Mouse (Mus musculus) granulocyte monocyte progenitor cell, adult 5-6 weeks (primary cell): ENCODE results near the gene Tnfaip8l1. TPM values are rescaled to one million over a fixed set of nuclear protein-coding genes. Genes with fewer than 3 reads are reported as not detected.
A peak's percentile ranks its signal among the peaks of the same experiment; 100 is the strongest.

Source experiments
- ATAC-seq: replicated peaks from 2 replicates; pipeline ENCODE4 v1.8.0; 2016; ENCODE audit warnings: mild to moderate bottlenecking, moderate TSS enrichment, inconsistent platforms; ENCODE audit not compliant: poor library complexity, severe bottlenecking
- total RNA-seq, 2 experiments: library from RNA; stranded (forward) in 1 of 2; stranded (reverse) in 1 of 2; fragments of 200-712, 200-1000 nt in 1 of 2; fragments of >200 nt in 1 of 2; fragmentation: Nextera tagmentation in 1 of 2; gene quantifications; 2 replicates each; pipeline ENCODE4 v1.2.3; 2014 to 2017

Tnfaip8l1 gene
- total RNA-seq, 2 experiments from 2014 or later = 1.0 to 2.0 TPM

DNA sequence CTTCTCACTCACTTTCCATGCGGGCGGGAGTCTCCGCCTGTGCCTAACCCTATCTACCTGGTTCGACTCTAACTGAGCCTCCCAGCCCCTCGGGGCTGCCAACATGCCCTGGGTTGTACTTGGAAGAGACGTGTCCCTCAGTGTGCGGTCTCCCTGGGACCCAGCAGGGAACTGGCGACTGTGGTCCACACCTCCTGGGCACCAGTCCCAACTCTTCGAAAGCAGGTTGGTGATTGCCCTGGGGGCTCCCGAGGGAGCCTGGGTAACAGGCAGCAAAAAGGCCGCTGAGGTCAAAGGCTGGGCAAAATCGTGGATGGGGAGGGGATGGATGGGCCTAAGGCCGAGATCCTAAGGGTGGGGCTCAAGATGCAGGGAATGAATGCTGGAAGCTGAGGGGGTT lies 55.4 kb downstream of the Tnfaip8l1 start:
- ATAC-seq = no peak

DNA sequence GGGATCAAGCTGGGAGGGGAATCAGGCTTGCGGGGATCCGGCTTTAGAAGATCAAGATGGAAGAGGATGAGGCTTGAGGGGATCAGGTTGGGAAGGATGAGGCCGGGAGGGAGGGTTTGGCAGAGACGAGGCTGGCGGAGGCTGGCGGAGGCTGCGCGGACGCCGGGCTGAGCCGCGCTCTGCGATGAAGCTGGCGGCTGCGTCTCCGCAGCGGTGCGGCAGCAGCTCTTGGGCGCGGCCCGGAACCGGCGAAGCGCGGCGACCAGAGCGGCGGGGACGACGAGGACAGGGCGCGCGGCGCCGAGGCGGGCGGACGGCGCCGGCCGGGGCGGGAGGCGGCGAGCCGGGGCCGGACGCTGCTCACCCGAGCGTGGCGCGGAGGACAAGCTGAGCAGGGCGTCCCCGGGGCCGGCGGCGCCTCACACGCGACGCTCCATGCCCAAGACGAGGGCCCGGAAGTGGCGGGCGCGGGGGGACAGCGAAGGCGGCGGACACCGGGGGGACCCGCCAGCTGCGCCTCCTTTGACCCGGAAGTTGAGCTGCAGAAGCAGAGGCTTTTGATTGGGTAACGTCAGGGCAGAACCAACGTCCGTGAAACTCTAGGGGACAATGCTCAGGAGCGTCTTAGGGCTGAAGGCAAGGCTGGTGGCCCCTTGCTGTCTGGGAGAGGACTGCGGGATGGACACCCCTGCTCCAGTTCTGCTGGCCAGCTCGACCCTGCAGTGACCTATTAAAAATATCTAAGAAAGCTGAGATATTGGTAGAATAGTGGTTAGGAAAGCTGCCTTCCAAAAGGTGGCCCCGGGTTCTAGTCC lies 56.3 kb downstream of the Tnfaip8l1 start, which contains the start of gene Dpp9:
Gene Dpp9, minus strand, starts transcription at position 529 of the 815 bp plus-strand sequence.
- peak; percentile 92 for ATAC-seq

DNA sequence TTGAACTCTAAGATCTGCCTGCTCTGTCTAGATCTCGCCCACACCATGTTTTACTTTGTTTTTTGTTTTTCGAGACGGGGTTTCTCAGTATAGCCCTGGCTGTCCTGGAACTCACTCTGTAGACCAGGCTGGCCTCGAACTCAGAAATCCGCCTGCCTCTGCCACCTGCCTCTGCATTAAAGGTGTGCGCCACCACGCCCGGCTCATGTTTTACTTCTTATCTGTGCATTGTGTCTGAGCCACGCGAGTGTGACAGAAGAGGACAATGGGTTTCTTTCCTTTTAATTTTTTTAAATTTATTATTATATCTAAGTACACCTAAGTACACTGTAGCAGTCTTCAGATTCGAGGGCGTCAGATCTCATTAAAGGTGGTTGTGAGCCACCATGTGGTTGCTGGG lies 57.0 kb downstream of the Tnfaip8l1 start:
- no peak for ATAC-seq

DNA sequence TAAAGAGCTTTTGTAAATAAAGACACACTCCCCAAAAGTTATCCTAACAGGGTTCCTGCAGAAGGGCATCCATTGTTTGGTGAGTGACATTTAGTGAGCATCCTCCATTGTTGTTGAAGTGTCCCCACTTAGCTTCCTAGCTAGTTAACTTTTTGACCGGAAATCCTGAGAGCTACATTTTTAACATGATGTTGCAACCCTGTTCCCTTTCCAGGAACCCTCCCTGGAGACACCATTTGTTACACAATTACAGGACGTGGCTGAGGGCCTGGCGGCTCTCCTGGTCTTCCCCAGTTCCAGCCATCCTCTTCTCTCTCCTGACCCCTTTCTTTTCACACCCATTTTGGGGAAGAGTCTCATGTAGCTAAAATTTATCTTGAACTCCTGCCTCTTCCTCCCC lies 57.5 kb downstream of the Tnfaip8l1 start:
- peak; percentile 73 for ATAC-seq

Other genes starting within 250 kb of the Tnfaip8l1 start
- gene Zfp119b, start 213.0 kb upstream of the Tnfaip8l1 start, total RNA-seq (2014; fragmentation: Nextera tagmentation) = 2.1 and 5.4 TPM in 2 replicates
- 4.8 and 6.8 TPM in 2 replicates for gene Zfp119b, start 213.0 kb upstream of the Tnfaip8l1 start, total RNA-seq (2017)
- gene Ebi3, start 209.8 kb upstream of the Tnfaip8l1 start, total RNA-seq (2014; fragmentation: Nextera tagmentation) = 16.8 and 36.8 TPM in 2 replicates
- gene Ebi3, start 209.8 kb upstream of the Tnfaip8l1 start, total RNA-seq (2017) = 10.9 and 12.6 TPM in 2 replicates
- gene Yju2, start 203.4 kb upstream of the Tnfaip8l1 start, total RNA-seq (2014; fragmentation: Nextera tagmentation) = 15.1 and 15.4 TPM in 2 replicates
- 17.2 and 30.9 TPM in 2 replicates for gene Yju2, start 203.4 kb upstream of the Tnfaip8l1 start, total RNA-seq (2017)
- 1.6 TPM in 1 of 2 replicates, not detected in the other for gene Shd, start 192.0 kb upstream of the Tnfaip8l1 start, total RNA-seq (2014; fragmentation: Nextera tagmentation)
- not detected in 2 replicates for gene Shd, start 192.0 kb upstream of the Tnfaip8l1 start, total RNA-seq (2017)
- gene Fsd1, start 176.0 kb upstream of the Tnfaip8l1 start, total RNA-seq (2014; fragmentation: Nextera tagmentation) = not detected in 2 replicates
- not detected in 2 replicates for gene Fsd1, start 176.0 kb upstream of the Tnfaip8l1 start, total RNA-seq (2017)
- not detected in 2 replicates for gene Stap2, start 156.9 kb upstream of the Tnfaip8l1 start, total RNA-seq (2014; fragmentation: Nextera tagmentation)
- 0.36 TPM in 1 of 2 replicates, not detected in the other for gene Stap2, start 156.9 kb upstream of the Tnfaip8l1 start, total RNA-seq (2017)
- gene Mpnd, start 156.8 kb upstream of the Tnfaip8l1 start, total RNA-seq (2014; fragmentation: Nextera tagmentation) = 22.0 and 30.8 TPM in 2 replicates
- 45.8 and 62.2 TPM in 2 replicates for gene Mpnd, start 156.8 kb upstream of the Tnfaip8l1 start, total RNA-seq (2017)
- 23.8 and 29.4 TPM in 2 replicates for gene Sh3gl1, start 125.8 kb upstream of the Tnfaip8l1 start, total RNA-seq (2014; fragmentation: Nextera tagmentation)
- 23.0 and 25.3 TPM in 2 replicates for gene Sh3gl1, start 125.8 kb upstream of the Tnfaip8l1 start, total RNA-seq (2017)
- 36.0 and 39.4 TPM in 2 replicates for gene Chaf1a, start 122.0 kb upstream of the Tnfaip8l1 start, total RNA-seq (2014; fragmentation: Nextera tagmentation)
- 32.1 and 36.0 TPM in 2 replicates for gene Chaf1a, start 122.0 kb upstream of the Tnfaip8l1 start, total RNA-seq (2017)
- 15.2 and 21.3 TPM in 2 replicates for gene Ubxn6, start 87.4 kb upstream of the Tnfaip8l1 start, total RNA-seq (2014; fragmentation: Nextera tagmentation)
- 26.1 and 26.7 TPM in 2 replicates for gene Ubxn6, start 87.4 kb upstream of the Tnfaip8l1 start, total RNA-seq (2017)
- gene Hdgfl2, start 82.8 kb upstream of the Tnfaip8l1 start, total RNA-seq (2014; fragmentation: Nextera tagmentation) = 70.7 and 83.3 TPM in 2 replicates
- 65.1 and 77.6 TPM in 2 replicates for gene Hdgfl2, start 82.8 kb upstream of the Tnfaip8l1 start, total RNA-seq (2017)
- not detected in 2 replicates for gene Plin4, start 52.7 kb upstream of the Tnfaip8l1 start, total RNA-seq (2014; fragmentation: Nextera tagmentation)
- not detected in 2 replicates for gene Plin4, start 52.7 kb upstream of the Tnfaip8l1 start, total RNA-seq (2017)
- not detected in 2 replicates for gene Plin5, start 44.9 kb upstream of the Tnfaip8l1 start, total RNA-seq (2014; fragmentation: Nextera tagmentation)
- 0.09 TPM in 1 of 2 replicates, not detected in the other for gene Plin5, start 44.9 kb upstream of the Tnfaip8l1 start, total RNA-seq (2017)
- 0.45 and 0.96 TPM in 2 replicates for gene Lrg1, start 40.5 kb upstream of the Tnfaip8l1 start, total RNA-seq (2014; fragmentation: Nextera tagmentation)
- 0.69 and 2.6 TPM in 2 replicates for gene Lrg1, start 40.5 kb upstream of the Tnfaip8l1 start, total RNA-seq (2017)
- gene Sema6b, start 22.1 kb upstream of the Tnfaip8l1 start, total RNA-seq (2014; fragmentation: Nextera tagmentation) = 4.3 and 5.1 TPM in 2 replicates
- 6.0 and 7.7 TPM in 2 replicates for gene Sema6b, start 22.1 kb upstream of the Tnfaip8l1 start, total RNA-seq (2017)
- 62.2 and 62.6 TPM in 2 replicates for gene Mydgf, start 21.4 kb downstream of the Tnfaip8l1 start, total RNA-seq (2014; fragmentation: Nextera tagmentation)
- gene Mydgf, start 21.4 kb downstream of the Tnfaip8l1 start, total RNA-seq (2017) = 51.1 and 54.4 TPM in 2 replicates
- 39.7 and 46.0 TPM in 2 replicates for gene Dpp9, start 56.4 kb downstream of the Tnfaip8l1 start, total RNA-seq (2014; fragmentation: Nextera tagmentation)
- 14.0 and 19.6 TPM in 2 replicates for gene Dpp9, start 56.4 kb downstream of the Tnfaip8l1 start, total RNA-seq (2017)
- gene Fem1a, start 94.3 kb downstream of the Tnfaip8l1 start, total RNA-seq (2014; fragmentation: Nextera tagmentation) = 16.8 and 17.3 TPM in 2 replicates
- gene Fem1a, start 94.3 kb downstream of the Tnfaip8l1 start, total RNA-seq (2017) = 25.6 and 26.5 TPM in 2 replicates
- 8.2 and 14.5 TPM in 2 replicates for gene Ticam1, start 114.3 kb downstream of the Tnfaip8l1 start, total RNA-seq (2014; fragmentation: Nextera tagmentation)
- 2.7 and 6.1 TPM in 2 replicates for gene Ticam1, start 114.3 kb downstream of the Tnfaip8l1 start, total RNA-seq (2017)
- gene Plin3, start 130.4 kb downstream of the Tnfaip8l1 start, total RNA-seq (2014; fragmentation: Nextera tagmentation) = 17.0 and 19.3 TPM in 2 replicates
- gene Plin3, start 130.4 kb downstream of the Tnfaip8l1 start, total RNA-seq (2017) = 29.0 and 29.2 TPM in 2 replicates
- gene Arrdc5, start 137.8 kb downstream of the Tnfaip8l1 start, total RNA-seq (2014; fragmentation: Nextera tagmentation) = not detected in 2 replicates
- gene Arrdc5, start 137.8 kb downstream of the Tnfaip8l1 start, total RNA-seq (2017) = not detected in 2 replicates
- gene Uhrf1, start 140.8 kb downstream of the Tnfaip8l1 start, total RNA-seq (2014; fragmentation: Nextera tagmentation) = 149 and 159 TPM in 2 replicates
- gene Uhrf1, start 140.8 kb downstream of the Tnfaip8l1 start, total RNA-seq (2017) = 168 and 171 TPM in 2 replicates
- gene Kdm4b, start 163.6 kb downstream of the Tnfaip8l1 start, total RNA-seq (2014; fragmentation: Nextera tagmentation) = 7.7 and 13.3 TPM in 2 replicates
- gene Kdm4b, start 163.6 kb downstream of the Tnfaip8l1 start, total RNA-seq (2017) = 5.7 and 8.9 TPM in 2 replicates